ENCODE assay signal across 21 mouse cellular contexts in genomic region chr7:98740363-98740762, GRCm38 (mm10). TPM values are rescaled to one million over a fixed set of nuclear protein-coding genes. Genes with fewer than 3 reads are reported as not detected.
A peak's percentile ranks its signal among the peaks of the same experiment; 100 is the strongest.
DNase-seq lines count a peak whose midpoint lies in the region; ATAC-seq and TF ChIP-seq lines count a peak whose summit lies in the region.
"Had no signal": no experiment of that assay in that cellular context is flagged by ENCODE, and none has a peak within 500 bp of the region (broad histone marks: within the 10 kb centered on the region; RNA-seq: fewer than 3 reads in every experiment).

No protein-coding gene starts in this region.

- H3K36me3 ChIP-seq in kidney, postnatal 0 days (ENCODE audit: insufficient read depth, low read length): no peaks in the 10 kb centered on the region
- H3K36me3 ChIP-seq in limb, embryonic 13.5 days: no peaks in the 10 kb centered on the region
- H3K36me3 ChIP-seq: embryonic facial prominence, embryonic 15.5 days; midbrain, embryonic 12.5 days; neural tube, embryonic 13.5 days had no signal

- no peak overlapping the region for H3K9ac ChIP-seq in kidney, postnatal 0 days (ENCODE audit: low read depth, low read length)
- H3K9ac ChIP-seq in limb, embryonic 13.5 days: no peak overlapping the region
- H3K9ac ChIP-seq: embryonic facial prominence, embryonic 15.5 days; midbrain, embryonic 12.5 days; neural tube, embryonic 13.5 days had no signal

- no peak for ATAC-seq in kidney, postnatal 0 days (replicated peaks; ENCODE audit: low FRiP score, low read depth)
- 0 out of 2 replicates have a peak, but pooled peaks have one; percentile 9 for ATAC-seq in limb, embryonic 13.5 days (ENCODE audit: low FRiP score, low read depth)
- ATAC-seq: hindbrain, embryonic 16.5 days had no signal

- H3K4me3 ChIP-seq in kidney, postnatal 0 days (replicated peaks; ENCODE audit: low read depth, low read length): no peak overlapping the region
- no peak overlapping the region for H3K4me3 ChIP-seq in limb, embryonic 13.5 days
- H3K4me3 ChIP-seq: embryonic facial prominence, embryonic 15.5 days; midbrain, embryonic 12.5 days; neural tube, embryonic 13.5 days had no signal

- TF ChIP-seq CTCF in kidney, postnatal 0 days (IDR thresholded peaks at IDR 0.05; ENCODE audit: low read depth): no peak

- no peaks in the 10 kb centered on the region for H3K9me3 ChIP-seq in kidney, postnatal 0 days (replicated peaks; ENCODE audit: low read length)
- H3K9me3 ChIP-seq in limb, embryonic 13.5 days: no peaks in the 10 kb centered on the region
- H3K9me3 ChIP-seq: embryonic facial prominence, embryonic 15.5 days; midbrain, embryonic 12.5 days; neural tube, embryonic 13.5 days had no signal

- H3K4me2 ChIP-seq in kidney, postnatal 0 days (ENCODE audit: low read length): no peak overlapping the region
- H3K4me2 ChIP-seq in limb, embryonic 13.5 days (replicated peaks): 0 out of 2 replicates have a peak overlapping the region, but pooled peaks have one; percentile 1
- H3K4me2 ChIP-seq: embryonic facial prominence, embryonic 15.5 days; midbrain, embryonic 12.5 days; neural tube, embryonic 13.5 days had no signal

- no peak overlapping the region for H3K27ac ChIP-seq in kidney, postnatal 0 days
- peak overlapping the region; percentile 28; the same call in 1 of the 2 replicates for H3K27ac ChIP-seq in limb, embryonic 13.5 days
- H3K27ac ChIP-seq: embryonic facial prominence, embryonic 15.5 days; macrophage; midbrain, embryonic 12.5 days; neural tube, embryonic 13.5 days; stomach, postnatal 0 days had no signal

- DNase-seq in kidney, postnatal 0 days (ENCODE audit: low spot score): peak; percentile 71
- no peak for DNase-seq in kidney, postnatal 36 days
- DNase-seq in ES-CJ7 (ENCODE audit: low read depth, low spot score): peak; percentile 78
- DNase-seq in ZHBTc4 (ENCODE audit: low read depth, low spot score): peak; percentile 72
- no peak for DNase-seq in cerebellum, postnatal 14 days
- DNase-seq in left cerebral cortex, adult 18-20 months (ENCODE audit: low spot score in 2 of 2): no peak
- DNase-seq: adrenal gland, adult 8-10 months; cerebellum, adult 9-10 months; gastrocnemius, postnatal 14 days; heart, adult 18-20 months; heart, postnatal 36 days; kidney, adult 11 months; lung, adult 18-20 months; right cerebral cortex, adult 18-20 months had no signal

- no peaks in the 10 kb centered on the region for H3K27me3 ChIP-seq in kidney, postnatal 0 days (ENCODE audit: insufficient read depth, low read length)
- H3K27me3 ChIP-seq in limb, embryonic 13.5 days: peaks cover 56% of the 10 kb centered on the region
- H3K27me3 ChIP-seq: embryonic facial prominence, embryonic 15.5 days had no signal

- H3K4me1 ChIP-seq in kidney, postnatal 0 days (replicated peaks; ENCODE audit: insufficient read depth, low read length): peaks cover 7% of the 10 kb centered on the region
- peaks cover 28% of the 10 kb centered on the region for H3K4me1 ChIP-seq in limb, embryonic 13.5 days

- 12% methylated on average over 5 of the region's 5 CpGs for WGBS in kidney, postnatal 0 days
- 3% methylated on average over 5 of the region's 5 CpGs for WGBS in limb, embryonic 13.5 days

RNA-seq across cellular contexts. Expression of gene Thap12, which starts 37.5 kb away (rescaled TPM):
- 45.5 and 47.2 TPM in 2 replicates for polyA plus RNA-seq in kidney, postnatal 0 days (2015; fragmentation: Nextera tagmentation; extraction: Ambion mirVana)
- polyA plus RNA-seq in limb, embryonic 13.5 days (2015; fragmentation: Nextera tagmentation; extraction: Ambion mirVana): 69.9 and 73.9 TPM in 2 replicates
- total RNA-seq in left cerebral cortex, adult 18-20 months (2021): 10 to 100 TPM; 62.3 to 63.1 TPM

Comparison
In these comparisons a context has a peak if more than half of its experiments do, and no peak if none do; other contexts are left out.
1. DNase-seq: peak in kidney, postnatal 0 days (single experiment), ES-CJ7 (single experiment) and ZHBTc4 (single experiment); none in kidney, postnatal 36 days (0 of 2), cerebellum, postnatal 14 days (0 of 2) and left cerebral cortex, adult 18-20 months (0 of 2).